Mouse (Mus musculus): ENCODE measurements around the gene Serpinf1.

DNA sequence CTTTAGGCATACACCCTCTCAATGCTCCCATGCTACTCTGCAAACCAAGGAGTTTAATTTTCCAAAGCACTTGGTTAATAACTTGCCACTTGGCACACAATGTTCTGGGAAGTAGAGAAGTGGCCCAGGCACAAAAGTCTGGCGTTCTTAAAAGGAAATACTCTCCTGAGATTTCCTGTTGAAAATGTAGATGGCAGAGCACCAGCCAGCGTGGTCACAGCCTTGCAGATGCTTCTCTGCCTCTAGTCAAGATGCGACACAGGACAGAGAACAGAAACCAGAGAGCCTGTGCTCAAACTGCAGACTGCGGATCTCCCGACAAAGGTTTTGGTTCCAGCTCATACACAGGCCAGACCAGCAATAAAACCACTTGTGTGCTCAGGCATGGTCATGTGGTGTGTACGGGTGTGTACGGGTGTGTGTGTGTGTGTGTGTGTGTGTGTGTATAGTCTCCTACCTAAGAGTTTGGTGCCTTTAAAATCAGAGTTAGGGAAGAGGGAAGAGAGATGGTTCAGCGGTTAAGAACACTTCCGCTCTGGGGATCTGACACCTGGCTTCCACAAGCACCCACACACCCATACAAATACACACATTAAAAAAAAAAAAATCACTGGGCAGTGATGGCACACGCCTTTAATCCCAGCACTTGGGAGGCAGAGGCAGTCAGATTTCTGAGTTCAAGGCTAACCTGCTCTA is 32.7 kb upstream of the Serpinf1 start:
- TF ChIP-seq CTCF (IDR thresholded peaks at IDR 0.05; ENCODE audit: insufficient read depth, low read length), result no peak
- no peak for TF ChIP-seq POLR2A (IDR thresholded peaks at IDR 0.05; ENCODE audit: borderline replicate concordance, extremely low read depth, low read depth, low read length)

Measured in lung, adult 2 months (tissue).